Mouse (Mus musculus) thymus, postnatal 0 days (tissue): ENCODE data around the gene Dlg1. TPM values are rescaled to one million over a fixed set of nuclear protein-coding genes. Genes with fewer than 3 reads are reported as not detected.

Experiments
- DNase-seq: peaks from one replicate; pipeline ENCODE4 v3.0.0-alpha.2; 2015; ENCODE audit warnings: low spot score
- polyA plus RNA-seq: library from polyadenylated mRNA; unstranded; fragments of >200 nt; fragmentation: Nextera tagmentation; extraction: Ambion mirVana; gene quantifications from 2 replicates; pipeline ENCODE4 v1.2.1, GENCODE M21; 2015

Dlg1 gene
- polyA plus RNA-seq, 1 experiment from 2014 or later: 17.8 TPM

DNA sequence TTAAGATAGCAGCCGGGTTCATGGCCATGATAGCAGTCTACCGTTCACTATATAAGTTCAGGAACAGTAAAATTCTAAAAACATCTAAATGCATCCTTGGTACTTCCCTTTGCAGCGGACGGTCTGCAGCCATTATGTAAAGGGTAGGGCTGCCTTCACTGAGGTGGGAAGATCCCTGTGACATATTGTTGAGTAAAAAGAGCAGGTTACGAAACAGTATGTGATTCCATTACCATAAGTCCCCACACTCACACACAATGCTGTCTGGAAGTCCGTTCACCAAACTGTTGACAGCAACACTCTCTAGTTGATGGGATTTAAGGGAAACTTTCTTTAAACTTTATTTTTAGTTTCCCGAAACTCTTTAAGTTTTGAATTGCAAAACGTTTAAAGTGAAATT, 240.0 kb downstream of the Dlg1 start:
- DNase-seq: no peak

- DNase-seq: peak; percentile 18
These were observed 242.1 kb downstream of the Dlg1 start for GRCm38 (mm10) chr16:31905331-31905730.

DNA sequence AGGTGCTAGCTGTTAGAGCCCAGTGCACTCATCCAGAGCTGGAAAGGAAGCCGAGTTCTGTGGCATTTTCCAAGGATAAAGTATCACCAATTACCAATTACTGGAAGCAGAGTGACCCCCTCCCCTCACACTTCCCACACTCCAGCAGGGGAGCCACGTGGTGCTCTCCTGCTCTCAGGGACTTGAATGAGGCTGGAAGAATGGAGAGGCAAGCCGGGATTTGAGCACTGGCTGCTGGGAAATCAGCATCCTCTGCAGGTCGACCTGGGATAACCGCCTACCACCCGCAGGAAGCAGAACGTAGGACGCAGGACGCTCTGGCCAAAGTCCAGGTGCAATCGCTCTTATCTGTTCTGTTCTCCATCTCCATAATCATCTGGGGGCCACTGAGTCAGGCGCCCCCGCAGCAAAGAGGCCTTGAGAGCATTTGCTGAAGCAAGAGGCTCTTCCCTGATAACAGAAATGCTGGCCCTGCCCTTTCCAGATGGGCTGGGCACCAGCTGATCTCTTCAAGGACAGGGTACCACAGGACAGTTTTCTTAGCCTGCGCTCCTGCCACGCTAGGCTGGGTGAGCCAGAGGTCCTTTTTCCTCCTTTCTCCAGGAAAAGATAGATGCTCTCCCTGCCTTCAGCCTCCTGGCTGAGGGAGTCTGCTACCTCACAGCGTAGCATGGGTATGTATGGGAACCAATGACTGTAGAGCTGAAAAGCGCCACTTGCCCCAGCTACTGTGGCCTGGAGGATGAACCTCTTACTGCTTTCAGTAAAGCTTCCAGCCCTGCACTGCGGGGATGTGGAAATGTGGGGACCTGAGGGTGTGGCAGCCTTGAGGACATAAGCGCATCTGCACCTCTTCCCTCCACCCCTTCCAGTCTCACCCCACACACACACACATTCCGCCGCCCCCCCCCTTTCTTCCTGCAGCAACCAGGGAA, 242.9 kb downstream of the Dlg1 start:
- DNase-seq: no peak

DNA sequence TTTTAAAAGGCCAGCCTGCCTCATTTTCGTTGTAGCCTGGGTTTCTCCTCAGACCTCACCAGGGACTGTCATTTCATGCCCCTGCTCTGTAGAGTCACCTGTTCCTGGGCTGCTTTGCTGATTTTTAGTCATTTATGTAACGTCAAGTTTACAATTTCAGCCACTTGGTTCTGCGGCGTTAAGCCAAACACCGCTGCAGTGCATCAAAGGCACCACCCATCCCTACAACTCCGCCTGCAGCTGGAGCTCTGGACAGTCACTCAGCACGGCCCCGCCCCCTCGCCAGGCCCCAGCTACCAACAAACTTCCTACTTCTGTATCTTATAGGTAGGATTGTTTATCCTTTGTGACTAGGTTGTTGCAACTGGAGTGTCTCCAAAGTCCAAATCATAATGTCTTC, 243.7 kb downstream of the Dlg1 start:
- DNase-seq: no peak

DNA sequence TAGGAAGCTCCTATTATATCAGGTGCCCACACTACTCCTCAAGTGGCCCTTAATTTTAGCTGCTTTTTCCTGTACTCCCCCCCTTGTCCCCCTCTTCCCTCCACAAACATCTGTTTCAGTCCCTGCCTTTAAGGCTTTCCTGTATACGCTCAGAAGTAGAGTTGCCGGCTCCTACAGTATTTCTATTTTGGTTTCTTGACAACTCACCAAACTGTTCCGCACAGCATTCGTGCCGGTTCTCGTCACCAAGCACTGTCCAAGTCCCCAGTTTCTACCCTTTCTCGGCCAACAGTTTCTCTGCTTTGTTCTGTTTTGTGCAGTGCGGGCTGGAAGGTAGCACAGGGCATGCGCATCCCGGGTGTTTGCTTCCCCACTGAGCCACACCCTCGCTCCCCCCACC, 245.7 kb downstream of the Dlg1 start:
- no peak for DNase-seq

GRCm38 (mm10) chr16:31910281-31910847, 247.1 kb downstream of the Dlg1 start:
- no peak for DNase-seq

DNA sequence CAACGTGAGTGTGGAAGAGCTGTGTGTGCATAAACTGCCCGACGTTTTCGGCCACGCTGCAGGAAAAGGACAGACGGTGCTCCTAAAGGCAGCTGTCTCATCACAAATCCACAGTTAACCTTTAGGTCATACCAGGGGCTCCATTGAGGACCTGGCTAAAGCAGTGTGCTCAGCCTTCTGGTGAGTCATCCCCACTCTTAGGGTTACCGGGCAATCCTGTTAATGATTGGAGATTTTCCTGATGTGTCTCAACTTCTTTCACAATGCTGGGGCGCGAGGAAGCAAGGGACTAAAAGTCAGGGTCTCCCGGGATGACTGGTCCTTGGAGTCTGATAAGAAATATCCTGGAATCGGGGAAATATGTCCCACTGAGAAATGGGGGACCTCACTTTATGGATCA, 254.5 kb downstream of the Dlg1 start:
- no peak for DNase-seq

GRCm38 (mm10) chr16:31918248-31918724, 255.0 kb downstream of the Dlg1 start:
- DNase-seq: peak; percentile 73

GRCm38 (mm10) chr16:31924368-31924767, 261.1 kb downstream of the Dlg1 start:
- DNase-seq: no peak

Other genes starting within 250 kb of the Dlg1 start
- gene Bdh1, start 241.2 kb upstream of the Dlg1 start, polyA plus RNA-seq: 76.1 and 78.6 TPM in 2 replicates
- 0.10 and 0.13 TPM in 2 replicates for gene Meltf, start 215.4 kb downstream of the Dlg1 start, polyA plus RNA-seq